Mouse (Mus musculus): ENCODE measurements around the gene Serpina3n.
A peak's percentile ranks its signal among the peaks of the same experiment; 100 is the strongest.
"Not testable (repeated sequence)": the region's sequence is repeated elsewhere in the genome, so short reads cannot be mapped to it uniquely, and the experiment has no call there.

Gene Serpina3n

DNA sequence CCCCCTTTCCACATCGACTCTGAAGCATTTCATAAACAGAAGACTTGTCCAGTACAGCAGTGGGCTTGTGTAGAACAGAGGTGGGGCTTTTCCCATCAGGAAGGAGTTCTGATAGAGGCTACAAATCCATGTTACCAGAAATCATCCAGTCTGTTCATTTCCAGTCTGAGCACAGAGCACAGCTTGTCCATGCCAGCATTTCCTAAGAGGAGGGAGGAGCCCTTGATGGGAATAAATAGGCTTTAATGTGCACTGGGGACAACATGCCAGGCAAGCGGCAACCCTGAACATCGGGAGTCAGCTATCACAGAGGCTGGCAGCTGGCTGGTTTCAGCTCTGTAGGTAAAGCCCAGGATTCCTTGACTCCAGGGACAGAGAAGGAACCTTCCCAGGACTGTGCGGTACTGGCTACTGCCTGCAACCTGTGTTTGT, at the start of gene Serpina3n:
Serpina3n (plus strand) TSS at position 276 of the 432 bp plus-strand sequence.
- DNase-seq (ENCODE audit: low read depth, low spot score) = no peak

DNA sequence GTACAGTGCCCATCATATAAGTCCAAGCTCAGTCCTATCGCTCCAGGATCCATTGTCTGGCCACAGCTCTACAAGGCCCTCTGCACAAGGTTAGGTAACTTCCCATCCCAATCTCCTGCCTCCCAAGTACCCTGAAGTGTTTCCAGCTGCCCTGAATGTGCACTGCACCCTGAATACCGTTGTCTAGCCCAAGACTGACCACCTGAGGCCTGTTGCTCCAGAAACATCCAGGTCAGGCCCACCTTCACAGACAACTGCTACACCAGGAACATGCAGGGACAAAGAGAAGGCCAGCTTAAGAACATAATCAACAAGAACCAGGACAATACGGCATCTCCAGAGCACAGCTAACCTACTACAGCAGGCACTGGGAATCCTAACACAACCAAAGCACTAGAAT, 36.5 kb upstream of the Serpina3n start:
- DNase-seq (ENCODE audit: low read depth, low spot score) = no peak

DNA sequence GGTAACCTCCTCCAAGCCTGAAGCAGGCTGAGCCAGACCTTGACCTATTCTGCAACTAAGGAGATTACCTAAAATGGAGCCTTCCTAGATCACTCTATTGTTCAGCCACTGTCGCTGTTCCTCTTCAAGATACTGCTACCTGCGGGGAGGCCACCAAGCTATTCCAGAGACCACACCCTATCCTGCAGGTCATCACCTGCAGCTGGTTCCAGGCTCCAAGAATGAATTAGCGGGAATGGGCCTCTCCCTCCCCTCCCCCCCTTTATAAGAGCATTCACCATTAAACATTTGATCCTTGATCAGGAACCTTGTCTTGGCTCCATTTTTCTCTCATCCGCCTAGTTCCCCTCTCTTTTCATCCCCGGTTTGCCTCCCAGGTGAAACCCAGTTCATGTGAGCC, 29.4 kb upstream of the Serpina3n start:
- not testable (repeated sequence) for DNase-seq (ENCODE audit: low read depth, low spot score)

DNA sequence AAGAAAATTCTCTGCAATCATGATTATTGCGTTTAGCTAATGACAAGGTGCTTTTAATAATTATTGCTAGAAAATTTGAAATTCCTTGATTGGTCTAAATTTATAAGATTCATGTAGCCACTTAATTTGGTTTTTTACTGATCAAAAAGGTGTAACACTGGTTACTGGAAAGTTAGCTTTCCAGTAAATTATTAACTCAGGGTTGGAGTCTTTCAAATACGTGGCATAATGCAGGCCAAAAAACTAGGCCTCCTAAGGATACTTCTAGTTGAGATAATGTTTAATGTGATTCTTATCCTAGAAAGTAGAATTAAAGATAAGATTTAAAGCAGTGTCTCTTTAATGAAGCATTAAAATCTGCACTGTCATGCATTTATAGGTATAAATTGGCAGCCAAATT, 28.2 kb upstream of the Serpina3n start:
- not testable (repeated sequence) for DNase-seq (ENCODE audit: low read depth, low spot score)

DNA sequence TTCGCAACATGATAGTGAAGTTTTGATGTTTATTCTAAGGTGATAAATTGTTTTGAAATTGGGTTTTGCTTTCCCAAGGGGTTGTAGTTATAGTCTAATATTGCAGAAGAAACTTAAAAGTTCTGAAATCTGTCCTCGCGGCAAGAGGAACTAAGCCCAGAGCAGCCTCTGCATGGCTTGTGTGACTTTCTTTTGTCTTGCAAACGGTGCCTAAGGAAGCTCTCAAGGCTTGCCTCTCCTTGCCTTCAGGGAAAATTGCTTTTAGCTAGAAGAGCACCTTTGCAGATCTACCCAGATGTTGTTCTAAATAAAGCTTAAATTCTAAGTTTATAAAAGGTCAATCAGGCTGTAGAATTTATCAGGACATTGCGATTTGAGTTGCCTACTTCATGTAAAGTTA, 27.7 kb upstream of the Serpina3n start:
- DNase-seq (ENCODE audit: low read depth, low spot score) = not testable (repeated sequence)

DNA sequence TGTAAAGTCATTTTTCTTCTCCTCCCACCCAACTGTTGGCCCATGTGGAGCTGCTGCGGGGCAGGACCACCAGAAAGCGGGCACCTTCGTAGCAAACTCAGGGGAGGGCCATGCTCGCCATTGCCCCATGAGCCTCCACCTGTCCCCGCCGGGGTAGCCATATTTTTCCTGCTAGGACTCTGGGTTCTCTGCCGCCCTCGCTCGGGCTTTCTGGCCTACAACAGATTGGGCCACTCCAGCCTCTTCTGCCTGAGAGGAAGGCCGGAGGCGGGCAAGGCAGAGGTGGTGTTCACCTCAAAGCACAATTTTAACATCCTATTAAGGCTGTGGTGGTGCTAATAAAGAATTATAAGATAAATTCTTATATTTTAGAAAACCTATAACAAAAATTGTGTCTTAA, 26.7 kb upstream of the Serpina3n start:
- no peak for DNase-seq (ENCODE audit: low read depth, low spot score)

DNA sequence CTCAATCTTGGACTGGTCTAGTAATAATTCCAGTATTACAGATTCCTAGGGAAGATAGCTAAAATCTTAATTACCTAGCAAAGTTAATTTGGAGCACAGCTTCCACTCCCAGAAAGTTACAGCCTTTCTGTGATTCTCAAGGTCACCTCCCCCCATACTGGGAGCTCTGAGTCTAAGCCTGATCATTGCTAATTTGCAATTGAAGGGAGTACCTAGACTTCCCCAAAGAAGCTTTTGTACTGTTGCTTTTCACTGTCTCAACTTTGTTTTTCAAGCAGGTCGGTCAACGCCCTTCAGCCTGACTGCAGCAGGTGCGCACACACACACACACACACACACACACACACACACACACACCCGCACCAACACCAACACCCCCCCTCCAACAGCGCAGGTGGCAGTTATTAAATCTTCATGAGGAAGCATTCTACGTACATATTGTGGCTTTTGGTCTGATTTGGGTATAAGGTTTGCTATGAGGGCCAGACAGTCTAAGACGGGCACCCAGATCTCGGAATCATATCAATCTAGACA, 25.4 kb upstream of the Serpina3n start:
- not testable (repeated sequence) for DNase-seq (ENCODE audit: low read depth, low spot score)

DNA sequence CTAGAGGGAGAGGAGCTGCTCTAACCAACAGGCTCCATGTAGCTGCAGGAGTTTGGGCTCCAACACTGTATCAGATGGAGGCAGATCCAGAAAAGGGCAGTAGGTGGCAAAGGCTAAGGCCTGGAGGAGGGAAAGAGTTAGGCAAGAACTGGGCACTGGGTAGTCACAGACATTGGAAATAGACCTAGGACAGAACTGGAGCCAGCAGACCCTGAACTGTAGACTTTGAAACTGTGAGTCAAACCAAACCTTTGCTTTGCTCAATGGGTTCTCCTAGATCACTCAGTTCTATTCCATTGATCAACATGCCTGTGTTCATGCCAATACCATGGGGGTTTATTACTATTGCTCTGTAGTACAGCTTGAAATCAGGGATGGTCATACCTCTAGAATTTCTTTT, 20.5 kb upstream of the Serpina3n start:
- not testable (repeated sequence) for DNase-seq (ENCODE audit: low read depth, low spot score)

DNA sequence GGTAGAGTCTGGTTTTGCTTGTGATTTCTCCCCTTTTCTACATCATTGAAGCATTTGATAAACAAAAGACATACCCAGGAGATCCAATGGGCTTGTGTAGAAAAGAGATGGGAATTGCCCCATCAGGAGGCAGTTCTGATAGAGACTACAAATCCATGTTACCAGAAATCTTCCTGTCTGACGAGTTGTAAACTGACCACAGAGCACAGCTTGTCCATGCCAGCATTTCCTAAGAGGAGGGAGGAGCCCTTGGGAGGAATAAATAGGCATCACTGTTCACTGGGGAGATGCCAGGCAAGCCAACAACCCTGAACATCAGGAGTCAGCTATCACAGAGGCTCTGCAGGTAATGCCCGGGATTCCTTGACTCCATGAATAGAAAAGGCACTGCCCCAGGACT, 19.7 kb upstream of the Serpina3n start:
- not testable (repeated sequence) for DNase-seq (ENCODE audit: low read depth, low spot score)

DNA sequence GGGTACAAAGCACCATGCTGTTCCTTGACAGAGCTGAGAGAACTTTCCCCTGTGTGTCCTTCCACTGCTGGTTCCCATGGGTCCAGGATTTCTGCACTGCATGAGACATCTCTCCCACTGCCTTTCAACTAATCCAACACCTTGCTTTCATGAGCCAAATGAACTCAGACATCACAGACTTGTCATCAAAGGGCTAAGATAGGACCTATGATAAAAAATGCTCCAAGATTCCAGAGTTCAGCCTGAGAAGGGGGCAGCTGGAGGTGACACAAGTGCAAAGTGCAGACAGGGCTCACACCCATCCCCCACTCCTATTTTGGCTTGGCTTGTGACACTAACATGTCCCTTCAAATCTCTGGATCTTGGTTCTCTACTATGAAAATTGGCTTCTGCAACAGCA, 18.1 kb upstream of the Serpina3n start:
- DNase-seq (ENCODE audit: low read depth, low spot score) = no peak

DNA sequence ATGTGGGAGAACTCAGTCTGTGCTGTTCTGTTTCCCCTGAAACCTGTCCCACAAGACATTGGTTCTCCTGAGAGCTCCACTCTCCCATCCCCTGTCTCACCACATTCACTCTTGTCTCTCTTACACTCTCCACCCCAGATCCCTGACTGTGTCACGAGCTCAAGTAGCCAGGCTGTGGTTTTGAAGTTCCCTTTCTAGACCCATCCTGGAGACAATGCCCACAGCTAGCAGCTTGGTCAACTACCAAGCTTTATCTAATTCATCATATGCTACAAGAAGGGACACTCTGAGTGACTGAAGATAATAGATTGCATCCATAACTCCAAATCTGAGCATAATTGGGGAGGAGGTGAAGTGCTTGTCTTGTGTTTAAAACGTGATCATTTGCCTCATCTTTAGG, 15.5 kb upstream of the Serpina3n start:
- not testable (repeated sequence) for DNase-seq (ENCODE audit: low read depth, low spot score)

DNA sequence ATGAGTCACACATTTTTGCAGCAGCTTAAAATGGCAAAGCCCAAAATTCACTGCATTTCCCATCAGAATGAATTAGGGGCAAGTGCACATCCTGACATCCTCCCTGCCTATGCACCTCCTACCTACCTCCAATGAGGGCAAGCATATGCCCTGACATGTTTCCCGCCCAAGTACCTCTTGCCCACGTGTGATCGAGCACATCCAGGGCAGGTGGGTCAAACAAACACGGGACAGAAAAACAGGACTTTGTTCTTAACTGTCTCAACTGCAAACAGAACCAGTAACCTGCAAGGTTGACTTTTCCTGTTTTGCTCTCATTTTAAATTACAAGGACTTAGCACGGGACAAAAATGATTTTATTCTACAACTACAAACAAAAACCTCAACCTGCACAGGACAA, 2.6 kb upstream of the Serpina3n start:
- no peak for DNase-seq (ENCODE audit: low read depth, low spot score)

DNA sequence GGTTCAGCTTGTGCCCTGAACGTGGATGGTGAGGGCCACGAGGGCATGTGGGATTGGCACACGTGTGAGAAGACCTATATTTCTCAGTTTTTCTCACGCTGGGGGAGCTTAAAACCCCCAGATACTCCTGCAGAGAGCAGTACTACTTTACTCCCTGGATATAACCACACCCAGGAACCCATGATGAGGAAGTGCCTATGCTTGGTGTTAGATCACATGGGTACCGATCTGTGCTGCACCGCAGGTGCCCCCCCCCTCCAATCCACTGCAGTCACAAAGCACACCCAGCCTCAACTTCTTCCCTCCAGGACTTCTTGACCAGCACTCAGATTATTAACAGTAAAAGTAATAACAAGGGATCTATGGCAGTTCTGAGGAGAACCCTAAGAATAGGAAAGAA, 6.0 kb downstream of the Serpina3n start:
- DNase-seq (ENCODE audit: low read depth, low spot score) = no peak

DNA sequence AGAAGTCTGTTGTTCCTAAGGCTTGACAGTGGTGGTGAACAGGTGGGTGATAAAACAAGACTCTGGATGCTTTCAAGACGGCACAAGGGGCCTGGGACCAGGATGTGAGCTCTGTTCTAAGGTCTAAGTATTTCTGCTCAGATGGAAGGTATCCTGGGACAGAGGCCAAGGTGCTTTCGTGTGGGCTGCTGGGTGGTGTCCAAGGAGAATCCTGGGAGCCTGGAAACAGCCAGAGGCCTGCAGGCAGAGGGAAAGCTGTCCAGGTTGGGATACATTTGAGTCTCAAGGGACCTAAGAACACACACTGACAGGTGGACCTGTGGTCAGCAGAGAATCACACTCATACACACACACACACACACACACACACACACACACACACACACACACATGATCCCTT, 8.0 kb downstream of the Serpina3n start:
- no peak for DNase-seq (ENCODE audit: low read depth, low spot score)

DNA sequence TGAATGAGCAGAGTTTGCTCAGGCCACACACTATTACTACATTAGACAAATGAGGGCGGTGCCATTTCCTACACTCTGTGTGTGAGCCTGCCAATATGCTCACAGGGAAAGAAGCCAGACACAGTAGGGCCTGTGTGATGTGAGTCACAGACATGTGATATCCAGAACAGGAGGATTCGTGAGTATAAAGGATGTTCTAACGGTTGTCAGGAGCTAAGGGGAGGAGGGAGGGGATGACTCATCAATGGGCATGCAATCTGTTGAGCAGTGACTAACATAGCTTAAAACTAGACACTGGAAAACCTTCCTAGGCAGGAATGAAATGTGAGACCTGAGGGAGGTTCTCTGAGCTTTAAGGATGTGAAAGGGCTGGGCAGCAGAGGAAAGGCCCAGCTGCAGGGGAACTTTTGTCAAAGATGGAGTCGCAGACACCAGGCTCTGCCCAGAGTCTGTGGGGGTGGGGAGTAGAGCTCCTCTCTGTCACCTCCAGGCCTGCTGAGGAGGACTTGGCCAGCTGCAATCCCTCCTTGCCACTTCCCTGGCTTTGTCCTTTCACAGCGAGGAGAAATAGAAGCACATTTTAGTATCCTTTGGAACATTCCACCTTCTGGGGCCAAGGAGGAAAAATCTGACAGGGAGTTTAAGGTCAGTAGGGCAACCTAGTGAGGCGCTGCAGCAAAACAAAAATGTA, 9.2 kb downstream of the Serpina3n start:
- DNase-seq (ENCODE audit: low read depth, low spot score) = no peak

DNA sequence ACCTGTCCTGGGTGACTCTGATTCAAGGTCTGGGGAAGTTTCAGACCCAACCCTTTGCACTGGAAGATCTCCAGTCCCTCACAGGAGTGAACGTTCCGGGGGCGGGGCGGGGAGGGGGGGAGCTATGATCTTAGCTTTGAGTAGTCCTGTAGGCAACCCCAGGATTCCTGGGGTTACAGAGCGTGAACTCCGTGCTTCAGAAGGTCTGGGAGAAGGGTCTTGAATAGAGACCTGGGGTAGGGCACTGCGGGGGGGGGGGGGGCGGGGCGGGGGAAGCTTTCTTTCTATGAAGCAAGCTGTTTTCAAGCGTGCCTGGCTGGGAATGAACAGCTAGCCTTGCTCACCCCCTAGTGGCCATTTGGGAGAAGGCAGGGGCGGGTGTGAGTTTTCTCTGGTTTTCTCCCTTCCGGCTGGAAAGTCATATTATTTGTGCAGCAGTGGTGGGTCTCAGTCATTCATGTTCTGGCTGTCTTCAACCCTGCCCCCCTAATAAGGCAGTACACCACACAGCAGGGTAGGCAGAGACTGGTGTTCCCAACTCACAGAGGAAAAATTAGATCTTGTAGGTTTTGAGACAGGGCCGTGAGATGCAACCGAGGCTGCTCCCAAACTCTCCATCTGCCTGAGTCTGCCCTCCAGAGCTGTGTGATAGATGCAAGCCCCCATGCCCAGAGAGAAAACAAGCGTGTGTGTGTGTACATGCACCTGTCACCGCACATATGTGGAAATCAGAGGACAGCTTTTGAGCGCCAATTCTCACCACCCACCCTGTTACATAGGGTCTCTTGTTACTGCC, 12.0 kb downstream of the Serpina3n start:
- DNase-seq (ENCODE audit: low read depth, low spot score) = peak; percentile 63

DNA sequence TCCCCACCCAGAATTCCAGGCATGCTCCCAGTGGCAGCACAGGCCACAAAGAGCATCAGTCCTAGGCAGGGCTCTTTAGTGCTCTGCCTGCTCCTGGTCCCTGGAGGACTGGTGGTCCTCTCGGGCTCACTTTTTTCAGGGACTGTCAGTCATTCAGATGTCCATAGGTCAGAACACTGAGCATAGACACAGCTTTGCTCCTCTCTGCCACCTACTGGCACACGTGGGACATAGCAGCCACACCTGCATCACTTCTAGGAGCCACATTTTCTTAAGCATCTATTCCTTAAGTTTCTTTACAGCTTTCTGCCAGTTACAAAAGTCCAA, 12.6 kb downstream of the Serpina3n start:
- DNase-seq (ENCODE audit: low read depth, low spot score) = no peak

DNA sequence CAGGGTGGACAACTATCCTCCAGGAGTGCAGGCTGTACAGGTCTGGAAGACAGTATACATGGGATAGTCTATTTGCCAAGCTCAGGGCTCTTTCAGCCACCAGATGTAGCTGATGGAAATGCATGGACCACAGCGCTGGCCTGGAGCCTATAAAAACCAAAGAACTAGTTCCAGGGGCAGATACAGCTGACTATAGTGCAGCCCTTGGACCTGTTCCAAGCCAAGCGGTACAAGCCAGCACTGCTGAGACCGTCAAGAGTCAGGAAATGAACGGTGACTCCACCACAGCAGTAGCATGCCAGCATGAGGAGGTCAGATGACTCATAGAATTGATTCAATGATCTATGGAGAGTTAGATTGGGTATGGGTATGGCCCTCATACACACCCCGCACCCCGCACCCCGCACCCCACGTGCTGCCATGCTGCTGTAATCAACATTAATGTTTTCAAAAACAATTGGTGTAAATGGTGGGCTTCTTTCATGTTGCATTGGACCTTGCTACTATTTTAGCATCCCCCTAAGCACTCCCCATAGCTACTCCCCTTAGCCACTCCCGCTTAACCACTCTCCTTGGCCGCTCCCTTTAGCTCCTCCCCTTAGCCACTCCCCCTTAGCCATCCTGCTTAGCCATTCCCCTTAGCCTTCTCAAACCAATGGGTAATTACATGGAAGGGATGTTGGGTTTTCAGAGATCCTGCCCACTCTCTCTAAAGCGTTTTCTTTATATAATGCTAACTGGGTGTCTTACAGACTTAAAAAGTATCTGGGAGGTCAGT, 16.3 kb downstream of the Serpina3n start:
- DNase-seq (ENCODE audit: low read depth, low spot score) = no peak

DNA sequence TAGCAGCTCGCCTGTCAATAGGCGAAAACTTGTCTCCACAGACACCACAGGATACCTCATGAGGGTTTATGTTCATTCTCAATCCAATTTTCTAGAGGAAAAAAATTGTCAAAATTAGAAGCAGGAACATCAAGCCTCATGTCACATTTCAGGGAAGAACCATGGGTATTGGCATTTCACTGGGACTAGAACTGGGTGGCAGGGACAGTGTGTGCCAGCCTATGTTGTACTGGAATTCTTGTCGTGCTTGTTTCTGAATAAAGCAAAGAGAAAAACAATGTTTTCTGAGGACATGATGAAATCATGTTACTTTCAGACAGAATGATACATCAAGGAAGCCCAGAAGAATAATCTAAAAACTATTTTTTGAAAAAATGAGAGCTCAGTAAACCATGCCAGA, 19.1 kb downstream of the Serpina3n start:
- DNase-seq (ENCODE audit: low read depth, low spot score) = no peak

DNA sequence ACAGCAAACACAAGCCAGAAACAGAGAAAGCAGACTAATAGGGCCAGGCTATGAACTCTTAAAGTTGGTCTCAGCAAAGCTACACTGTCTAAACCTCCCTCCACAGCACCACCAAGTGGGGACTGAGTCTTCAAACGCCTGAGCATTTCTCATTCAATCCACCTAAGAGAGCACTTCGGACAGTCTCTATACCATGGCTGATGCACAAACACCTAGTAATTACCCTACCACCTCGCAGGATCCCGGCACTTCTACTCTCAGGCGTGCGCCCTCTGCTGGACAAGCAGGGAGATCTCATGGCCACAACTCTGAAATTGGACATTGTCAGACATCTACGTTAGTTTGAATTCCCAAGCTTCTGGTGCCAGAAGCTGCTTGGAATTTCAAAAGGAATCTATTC, 20.4 kb downstream of the Serpina3n start:
- no peak for DNase-seq (ENCODE audit: low read depth, low spot score)

DNA sequence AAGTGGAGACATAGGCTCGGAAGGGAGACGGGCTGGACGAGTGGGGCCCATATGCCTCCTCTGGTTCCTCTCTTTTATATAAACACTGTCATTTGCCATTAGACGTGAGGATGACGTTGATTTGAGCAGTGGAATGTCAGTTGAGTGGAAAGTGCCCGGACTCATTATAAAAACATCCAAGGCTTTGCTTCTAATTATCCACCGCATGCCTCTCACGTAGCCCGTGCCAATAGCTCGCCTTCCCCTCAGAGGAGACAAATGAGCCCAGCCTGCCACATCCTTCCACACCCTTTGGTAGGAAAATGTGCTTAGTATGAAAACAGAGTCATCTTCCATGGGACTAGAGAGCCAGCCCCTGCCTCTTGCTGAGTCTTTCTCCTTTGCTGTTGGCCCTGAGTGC, 24.8 kb downstream of the Serpina3n start:
- no peak for DNase-seq (ENCODE audit: low read depth, low spot score)

DNA sequence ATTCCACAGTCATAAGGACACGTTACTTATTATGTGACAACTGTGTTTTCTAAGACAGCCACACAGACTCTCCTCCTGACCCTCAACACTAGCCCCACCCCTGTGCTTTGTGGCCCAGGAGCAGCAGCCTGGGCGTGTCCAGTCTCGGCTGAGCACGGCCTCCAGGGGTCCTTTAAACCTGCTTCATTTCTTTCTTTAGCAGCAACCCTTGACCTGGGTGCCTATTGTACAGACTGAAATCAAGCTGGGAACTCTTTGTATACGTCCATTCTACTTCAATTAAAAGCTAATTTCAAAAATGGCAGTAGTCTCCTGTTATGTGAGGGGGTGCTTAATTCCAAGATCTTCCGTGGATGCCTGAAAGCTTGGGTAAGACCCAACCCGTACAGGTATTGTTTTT, 26.7 kb downstream of the Serpina3n start:
- DNase-seq (ENCODE audit: low read depth, low spot score) = no peak

Data from retina, postnatal 7 days (tissue).